Mouse (Mus musculus): ENCODE measurements at regions not wholly inside any gene's neighbourhood (a gene's known extent, or its start where the extent isn't known, plus 50 kb on each side); places are given as distances from the start of the nearest gene placed in this dataset.

GRCm38 (mm10) chr4:137210525-137210924 lies 66.8 kb upstream of the Wnt4 start:
- H3K4me2 ChIP-seq (replicated peaks; ENCODE audit: low read depth, low read length, severe bottlenecking) = no peak overlapping the region
- 71% methylated on average over 4 of the region's 4 CpGs for whole genome bisulfite sequencing
- H3K4me1 ChIP-seq (ENCODE audit: control insufficient read depth, insufficient read depth, low read length) = peaks cover 3% of the 10 kb centered on the region; the same call in 1 of the 2 replicates
- ATAC-seq (ENCODE audit: low FRiP score, low read depth) (no peak), DNase-seq (ENCODE audit: low spot score) (no peak)
- no peaks in the 10 kb centered on the region for H3K9me3 ChIP-seq (ENCODE audit: control insufficient read depth, low read length)
- no peak overlapping the region for H3K4me3 ChIP-seq (replicated peaks; ENCODE audit: low read length)
- H3K27ac ChIP-seq (replicated peaks; ENCODE audit: low read depth, low read length) = no peak overlapping the region
- no peak for TF ChIP-seq POLR2A (IDR thresholded peaks at IDR 0.05; ENCODE audit: borderline replicate concordance, extremely low read depth, insufficient read depth, insufficient read length)
- H3K9ac ChIP-seq (ENCODE audit: low read depth, low read length, severe bottlenecking) = no peak overlapping the region
- H3K36me3 ChIP-seq (ENCODE audit: control insufficient read depth, insufficient read depth, low read length) = no peaks in the 10 kb centered on the region
- no peaks in the 10 kb centered on the region for H3K27me3 ChIP-seq (ENCODE audit: control insufficient read depth, insufficient read depth, low read length)

- Histone ChIP-seq H3K4me2 (replicated peaks; ENCODE audit: low read depth, low read length, severe bottlenecking) (no peak overlapping the region), H3K27me3 (ENCODE audit: control insufficient read depth, insufficient read depth, low read length) (no peaks in the 10 kb centered on the region), H3K9ac (ENCODE audit: low read depth, low read length, severe bottlenecking) (no peak overlapping the region), H3K27ac (replicated peaks; ENCODE audit: low read depth, low read length) (no peak overlapping the region), H3K9me3 (ENCODE audit: control insufficient read depth, low read length) (no peaks in the 10 kb centered on the region), H3K36me3 (ENCODE audit: control insufficient read depth, insufficient read depth, low read length) (no peaks in the 10 kb centered on the region), H3K4me1 (ENCODE audit: control insufficient read depth, insufficient read depth, low read length) (0 out of 2 replicates have a peak, but pooled peaks cover 4% of the 10 kb centered on the region), H3K4me3 (replicated peaks; ENCODE audit: low read length) (no peak overlapping the region)
- no peak for ATAC-seq (ENCODE audit: low FRiP score, low read depth)
- TF ChIP-seq POLR2A (IDR thresholded peaks at IDR 0.05; ENCODE audit: borderline replicate concordance, extremely low read depth, insufficient read depth, insufficient read length) = no peak
- 60% methylated on average over 7 of the region's 7 CpGs for WGBS
- DNase-seq (ENCODE audit: low spot score) = no peak
Measured at GRCm38 (mm10) chr4:137200968-137201367, 76.3 kb upstream of the Wnt4 start.

DNA sequence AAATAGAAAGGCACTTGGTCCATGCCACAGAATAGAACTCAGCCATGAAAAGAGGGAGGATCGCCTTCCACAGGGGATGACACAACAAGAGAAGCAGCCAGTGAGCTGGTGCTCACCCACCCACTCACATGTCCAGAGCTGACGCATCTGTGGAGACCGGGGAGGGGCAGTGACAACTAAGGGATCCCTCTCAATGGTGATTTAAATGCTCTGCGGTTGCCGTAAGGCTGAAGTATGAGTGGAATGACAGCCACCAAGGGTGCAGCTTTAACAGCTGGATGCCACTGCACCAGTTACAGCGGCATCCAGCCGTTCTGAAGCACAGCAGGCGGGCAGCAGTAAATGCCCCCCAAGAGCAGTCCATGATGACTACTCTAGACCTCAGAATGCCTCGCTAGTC lies 76.9 kb upstream of the Wnt4 start:
- H3K4me2 ChIP-seq (replicated peaks; ENCODE audit: low read depth, low read length, severe bottlenecking) = no peak overlapping the region
- ATAC-seq (ENCODE audit: low FRiP score, low read depth) = no peak
- H3K4me1 ChIP-seq (ENCODE audit: control insufficient read depth, insufficient read depth, low read length) = 0 out of 2 replicates have a peak, but pooled peaks cover 4% of the 10 kb centered on the region
- H3K9ac ChIP-seq (ENCODE audit: low read depth, low read length, severe bottlenecking) = no peak overlapping the region
- 62% methylated on average over 9 of the region's 9 CpGs for WGBS
- no peak overlapping the region for H3K4me3 ChIP-seq (replicated peaks; ENCODE audit: low read length)
- no peaks in the 10 kb centered on the region for H3K9me3 ChIP-seq (ENCODE audit: control insufficient read depth, low read length)
- H3K27ac ChIP-seq (replicated peaks; ENCODE audit: low read depth, low read length) = no peak overlapping the region
- no peak for DNase-seq (ENCODE audit: low spot score)
- no peaks in the 10 kb centered on the region for H3K36me3 ChIP-seq (ENCODE audit: control insufficient read depth, insufficient read depth, low read length)
- H3K27me3 ChIP-seq (ENCODE audit: control insufficient read depth, insufficient read depth, low read length) = no peaks in the 10 kb centered on the region
- TF ChIP-seq POLR2A (IDR thresholded peaks at IDR 0.05; ENCODE audit: borderline replicate concordance, extremely low read depth, insufficient read depth, insufficient read length) = no peak

- H3K4me1 ChIP-seq (ENCODE audit: control insufficient read depth, insufficient read depth, low read length) = peaks cover 11% of the 10 kb centered on the region; the same call in 1 of the 2 replicates
- no peak overlapping the region for H3K4me2 ChIP-seq (replicated peaks; ENCODE audit: low read depth, low read length, severe bottlenecking)
- TF ChIP-seq POLR2A (IDR thresholded peaks at IDR 0.05; ENCODE audit: borderline replicate concordance, extremely low read depth, insufficient read depth, insufficient read length) = no peak
- DNase-seq (ENCODE audit: low spot score) (no peak), ATAC-seq (ENCODE audit: low FRiP score, low read depth) (no peak)
- H3K36me3 ChIP-seq (ENCODE audit: control insufficient read depth, insufficient read depth, low read length) = no peaks in the 10 kb centered on the region
- H3K27ac ChIP-seq (replicated peaks; ENCODE audit: low read depth, low read length) = no peak overlapping the region
- WGBS = 50% methylated on average over 5 of the region's 5 CpGs
- no peak overlapping the region for H3K4me3 ChIP-seq (replicated peaks; ENCODE audit: low read length)
- H3K9me3 ChIP-seq (ENCODE audit: control insufficient read depth, low read length) = no peaks in the 10 kb centered on the region
- no peak overlapping the region for H3K9ac ChIP-seq (ENCODE audit: low read depth, low read length, severe bottlenecking)
- no peaks in the 10 kb centered on the region for H3K27me3 ChIP-seq (ENCODE audit: control insufficient read depth, insufficient read depth, low read length)
Measured at GRCm38 (mm10) chr4:137196491-137196974, 80.8 kb upstream of the Wnt4 start.

DNA sequence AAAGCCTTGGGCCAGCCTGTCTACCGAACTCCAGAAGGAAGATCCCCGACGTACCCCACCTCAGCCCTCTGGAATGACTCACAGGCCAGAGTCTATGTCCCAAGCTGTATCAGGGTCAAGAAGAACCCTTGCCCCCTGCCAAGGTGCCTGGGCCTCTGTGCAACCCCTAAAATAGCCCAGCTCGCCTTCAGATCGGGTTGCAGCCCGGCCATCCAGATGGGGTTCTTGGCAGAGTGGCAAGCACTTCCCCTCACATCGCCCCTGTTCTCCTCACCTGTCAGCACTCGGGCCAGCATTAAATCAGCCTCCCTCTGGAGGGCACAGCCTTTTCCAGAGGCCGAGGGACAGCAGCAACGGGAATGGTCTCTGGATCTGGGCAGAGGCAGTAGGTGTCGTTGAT lies 83.2 kb upstream of the Wnt4 start:
- DNase-seq (ENCODE audit: low spot score) = no peak
- 61% methylated on average over 11 of the region's 11 CpGs for WGBS
- H3K4me2 ChIP-seq (replicated peaks; ENCODE audit: low read depth, low read length, severe bottlenecking) = no peak overlapping the region
- peaks cover 27% of the 10 kb centered on the region for H3K4me1 ChIP-seq (ENCODE audit: control insufficient read depth, insufficient read depth, low read length)
- no peaks in the 10 kb centered on the region for H3K27me3 ChIP-seq (ENCODE audit: control insufficient read depth, insufficient read depth, low read length)
- TF ChIP-seq POLR2A (IDR thresholded peaks at IDR 0.05; ENCODE audit: borderline replicate concordance, extremely low read depth, insufficient read depth, insufficient read length) = no peak
- no peak overlapping the region for H3K4me3 ChIP-seq (replicated peaks; ENCODE audit: low read length)
- no peaks in the 10 kb centered on the region for H3K36me3 ChIP-seq (ENCODE audit: control insufficient read depth, insufficient read depth, low read length)
- ATAC-seq (ENCODE audit: low FRiP score, low read depth) = no peak
- no peak overlapping the region for H3K9ac ChIP-seq (ENCODE audit: low read depth, low read length, severe bottlenecking)
- no peak overlapping the region for H3K27ac ChIP-seq (replicated peaks; ENCODE audit: low read depth, low read length)
- no peaks in the 10 kb centered on the region for H3K9me3 ChIP-seq (ENCODE audit: control insufficient read depth, low read length)

DNA sequence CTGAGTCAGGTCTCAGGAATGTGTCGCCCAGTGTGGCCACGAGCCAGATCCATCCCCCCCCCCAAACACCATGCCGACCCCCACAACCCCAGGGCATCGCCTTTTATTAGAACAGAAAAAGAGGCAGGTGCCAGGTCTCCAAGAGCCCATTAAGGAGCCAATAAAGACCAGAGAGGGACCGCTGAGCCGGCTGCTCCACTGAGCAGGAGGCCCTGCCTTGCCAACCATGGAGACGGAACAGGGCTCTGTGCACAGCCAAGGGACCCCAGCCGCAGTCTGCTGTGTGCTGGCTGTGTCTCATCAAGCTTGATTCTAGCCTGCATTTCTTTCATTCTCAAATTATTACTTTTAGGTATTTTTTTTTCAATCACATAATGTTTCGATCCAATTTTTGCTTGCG lies 86.7 kb upstream of the Wnt4 start:
- Histone ChIP-seq H3K4me1 (ENCODE audit: control insufficient read depth, insufficient read depth, low read length) (peaks cover 26% of the 10 kb centered on the region), H3K9ac (ENCODE audit: low read depth, low read length, severe bottlenecking) (no peak overlapping the region), H3K4me2 (replicated peaks; ENCODE audit: low read depth, low read length, severe bottlenecking) (no peak overlapping the region), H3K27ac (replicated peaks; ENCODE audit: low read depth, low read length) (no peak overlapping the region), H3K36me3 (ENCODE audit: control insufficient read depth, insufficient read depth, low read length) (no peaks in the 10 kb centered on the region), H3K4me3 (replicated peaks; ENCODE audit: low read length) (no peak overlapping the region), H3K9me3 (ENCODE audit: control insufficient read depth, low read length) (no peaks in the 10 kb centered on the region), H3K27me3 (ENCODE audit: control insufficient read depth, insufficient read depth, low read length) (no peaks in the 10 kb centered on the region)
- 27% methylated on average over 10 of the region's 10 CpGs for WGBS
- no peak for TF ChIP-seq POLR2A (IDR thresholded peaks at IDR 0.05; ENCODE audit: borderline replicate concordance, extremely low read depth, insufficient read depth, insufficient read length)
- DNase-seq (ENCODE audit: low spot score) (no peak), ATAC-seq (ENCODE audit: low FRiP score, low read depth) (no peak)
